21 mouse cellular contexts compared by ENCODE assay signal in the genomic region with DNA sequence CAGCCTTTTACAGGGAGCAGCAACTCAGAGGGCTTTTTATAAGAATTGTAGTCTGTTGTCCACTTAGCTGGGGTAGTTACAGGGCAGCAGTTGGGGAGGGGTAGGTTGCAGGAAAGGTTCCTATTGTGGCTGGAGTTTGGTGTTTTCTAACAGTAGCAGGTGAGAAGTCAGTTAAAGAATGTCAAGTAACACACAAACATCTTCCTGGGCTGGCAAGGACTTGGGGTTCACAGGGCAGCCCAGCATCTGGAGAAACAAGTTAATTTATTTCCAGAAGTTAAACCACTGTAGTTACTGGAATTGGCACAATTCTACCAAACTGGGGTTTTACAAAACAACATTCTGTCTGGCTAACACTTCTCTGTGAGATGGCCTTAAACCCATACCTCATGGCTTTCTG. TPM values are rescaled to one million over a fixed set of nuclear protein-coding genes. Genes with fewer than 3 reads are reported as not detected.
DNase-seq lines count a peak whose midpoint lies in the region; ATAC-seq and TF ChIP-seq lines count a peak whose summit lies in the region.
"Had no signal": no experiment of that assay in that cellular context is flagged by ENCODE, and none has a peak within 500 bp of the region (broad histone marks: within the 10 kb centered on the region; RNA-seq: fewer than 3 reads in every experiment).

No protein-coding gene starts in this region.

- peaks cover 18% of the 10 kb centered on the region; the same call in 1 of the 2 replicates for H3K4me1 ChIP-seq in kidney, adult 2 months (ENCODE audit: control insufficient read depth, insufficient read depth, low read length)
- H3K4me1 ChIP-seq in lung, embryonic 16.5 days (replicated peaks; ENCODE audit: control insufficient read depth, insufficient read depth, low read length), result peaks cover 2% of the 10 kb centered on the region; the same call in 1 of the 2 replicates
- H3K4me1 ChIP-seq: neural tube, embryonic 13.5 days; stomach, embryonic 15.5 days had no signal

- no peak for ATAC-seq in lung, embryonic 16.5 days (ENCODE audit: low read depth)
- ATAC-seq: forebrain, embryonic 13.5 days; hindbrain, embryonic 16.5 days; intestine, postnatal 0 days had no signal

- H3K36me3 ChIP-seq in kidney, adult 2 months (ENCODE audit: control insufficient read depth, insufficient read depth, low read length), result no peaks in the 10 kb centered on the region
- no peaks in the 10 kb centered on the region for H3K36me3 ChIP-seq in lung, embryonic 16.5 days (ENCODE audit: control insufficient read depth, insufficient read depth, low read length)
- H3K36me3 ChIP-seq: neural tube, embryonic 13.5 days; stomach, embryonic 15.5 days had no signal

- H3K27me3 ChIP-seq in kidney, adult 2 months (replicated peaks; ENCODE audit: control insufficient read depth, insufficient read depth, low read length), result no peaks in the 10 kb centered on the region
- no peaks in the 10 kb centered on the region for H3K27me3 ChIP-seq in lung, embryonic 16.5 days (ENCODE audit: control insufficient read depth, insufficient read depth, low read depth, low read length)
- H3K27me3 ChIP-seq: CH12.LX; forebrain, embryonic 13.5 days; neural tube, embryonic 13.5 days; stomach, embryonic 15.5 days had no signal

- TF ChIP-seq CTCF in kidney, adult 2 months (conservative IDR thresholded peaks at IDR 0.05; ENCODE audit: insufficient read depth, insufficient read length, low read depth, low read length), result no peak

- no peak overlapping the region for H3K4me3 ChIP-seq in kidney, adult 2 months (ENCODE audit: insufficient read depth, low read depth, low read length)
- H3K4me3 ChIP-seq in lung, embryonic 16.5 days (ENCODE audit: low read length), result no peak overlapping the region
- H3K4me3 ChIP-seq: erythroblast, embryonic 14.5 days; forebrain, embryonic 13.5 days; neural tube, embryonic 13.5 days; stomach, embryonic 15.5 days had no signal

- no peak overlapping the region for H3K4me2 ChIP-seq in lung, embryonic 16.5 days (ENCODE audit: low read depth, low read length)
- H3K4me2 ChIP-seq: forebrain, embryonic 13.5 days; neural tube, embryonic 13.5 days; stomach, embryonic 15.5 days had no signal

- H3K27ac ChIP-seq in kidney, adult 2 months (ENCODE audit: insufficient read depth, low read depth, low read length), result peak overlapping the region; percentile 97
- peak overlapping the region; percentile 27; the same call in 1 of the 2 replicates for H3K27ac ChIP-seq in lung, embryonic 16.5 days (ENCODE audit: low read length)
- H3K27ac ChIP-seq: forebrain, embryonic 13.5 days; neural tube, embryonic 13.5 days; stomach, embryonic 15.5 days had no signal

- no peaks in the 10 kb centered on the region for H3K9me3 ChIP-seq in lung, embryonic 16.5 days (ENCODE audit: control insufficient read depth, low read length)
- H3K9me3 ChIP-seq: forebrain, embryonic 13.5 days; neural tube, embryonic 13.5 days; stomach, embryonic 15.5 days had no signal

- no peak for TF ChIP-seq POLR2A in kidney, adult 2 months (IDR thresholded peaks at IDR 0.05; ENCODE audit: low read depth, low read length)

- no peak overlapping the region for H3K9ac ChIP-seq in lung, embryonic 16.5 days (ENCODE audit: low read length)
- H3K9ac ChIP-seq: forebrain, embryonic 13.5 days; neural tube, embryonic 13.5 days; stomach, embryonic 15.5 days had no signal

- DNase-seq in kidney, adult 2 months, result peak; percentile 92
- no peak for DNase-seq in kidney, postnatal 4 days
- DNase-seq in lung, adult 18-20 months, result no peak
- peak; percentile 64 to 78 for DNase-seq in kidney, postnatal 25 days
- no peak for DNase-seq in ovary, postnatal 36 days (ENCODE audit: low spot score)
- DNase-seq in retina, postnatal 1 day, result no peak
- DNase-seq: cerebellum, adult 9-11 months; gastrocnemius, postnatal 36 days; layer of hippocampus, adult 9-11 months; midbrain, embryonic 14.5 days; right cerebral cortex, postnatal 14 days; thymus, adult 18-20 months; thymus, postnatal 4 days had no signal

RNA-seq across cellular contexts. Expression of a gene that starts 44.8 kb away (rescaled TPM):
- polyA plus RNA-seq in kidney, adult 2 months (2012; rRNA removed), result 17.1 and 17.6 TPM in 2 replicates
- polyA plus RNA-seq in lung, embryonic 16.5 days (2015; fragmentation: Nextera tagmentation; extraction: Ambion mirVana), result 8.1 and 8.9 TPM in 2 replicates

Comparison
In these comparisons a context has a peak if more than half of its experiments do, and no peak if none do; other contexts are left out.
1. DNase-seq: peak in kidney, adult 2 months (single experiment) and kidney, postnatal 25 days (2 of 2); none in kidney, postnatal 4 days (0 of 2), lung, adult 18-20 months (0 of 2), ovary, postnatal 36 days (single experiment) and retina, postnatal 1 day (single experiment).